8 mouse cellular contexts compared by ENCODE assay signal in the genomic region with DNA sequence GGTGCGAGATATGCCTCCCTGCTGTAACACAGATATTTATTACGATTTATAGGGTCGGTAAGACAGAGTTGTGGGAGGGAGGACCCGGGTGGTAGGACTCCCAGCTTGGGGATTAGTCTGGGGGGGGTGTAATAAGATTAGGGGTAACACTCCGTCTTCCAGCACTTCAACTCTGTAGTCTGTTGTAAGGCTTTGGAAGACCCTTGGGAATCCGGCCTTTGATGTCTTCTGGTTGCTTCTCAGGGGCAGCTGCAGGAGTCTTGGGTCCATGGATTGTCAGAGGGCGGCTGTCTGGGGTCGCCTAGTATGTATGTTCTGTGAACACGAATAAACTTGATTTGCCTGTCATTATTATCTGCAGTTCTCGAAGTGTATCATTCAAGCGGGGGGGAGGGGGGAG. TPM values are rescaled to one million over a fixed set of nuclear protein-coding genes. Genes with fewer than 3 reads are reported as not detected.
DNase-seq lines count a peak whose midpoint lies in the region; ATAC-seq and TF ChIP-seq lines count a peak whose summit lies in the region.

No protein-coding gene starts in this region.

- peak overlapping the region; percentile 92 for H3K4me2 ChIP-seq in limb, embryonic 11.5 days (ENCODE audit: low read depth, severe bottlenecking)

- H3K4me3 ChIP-seq in erythroblast, embryonic 14.5 days (replicated peaks) = peak overlapping the region; percentile 86
- peak overlapping the region; percentile 66 for H3K4me3 ChIP-seq in limb, embryonic 11.5 days (ENCODE audit: low read depth, low read length)
- H3K4me3 ChIP-seq in small intestine, adult 2 months (ENCODE audit: low read depth, low read length) = peak overlapping the region; percentile 74

- H3K9ac ChIP-seq in limb, embryonic 11.5 days (ENCODE audit: low read length) = peak overlapping the region; percentile 50

- no peak for ATAC-seq in erythroblast, adult 5-6 weeks (replicated peaks; ENCODE audit: low FRiP score, poor library complexity, severe bottlenecking)
- ATAC-seq in limb, embryonic 11.5 days (ENCODE audit: insufficient number of reproducible peaks, low FRiP score, low TSS enrichment, low read depth) = peak; percentile 0; the same call in 1 of the 2 replicates

- DNase-seq in retina, postnatal 1 day = peak; percentile 67
- no peak for DNase-seq in retina, embryonic 14.5 days (ENCODE audit: low spot score)
- no peak for DNase-seq in limb, embryonic 11.5 days (ENCODE audit: low spot score)
- DNase-seq in MN1 (ENCODE audit: low spot score) = no peak
- DNase-seq in layer of hippocampus, adult 9-10 months (ENCODE audit: low spot score) = no peak

- H3K4me1 ChIP-seq in erythroblast, embryonic 14.5 days (ENCODE audit: control insufficient read depth) = peaks cover 78% of the 10 kb centered on the region
- H3K4me1 ChIP-seq in limb, embryonic 11.5 days (ENCODE audit: control insufficient read depth, insufficient read depth, low read length) = peaks cover 7% of the 10 kb centered on the region; the same call in 1 of the 2 replicates
- H3K4me1 ChIP-seq in small intestine, adult 2 months (ENCODE audit: control insufficient read depth, insufficient read depth, insufficient read length, low read length) = peaks cover 2% of the 10 kb centered on the region; the same call in 1 of the 2 replicates

- TF ChIP-seq CTCF in small intestine, adult 2 months (IDR thresholded peaks at IDR 0.05; ENCODE audit: extremely low read depth, insufficient read length, insufficient replicate concordance, low read depth, low read length) = no peak

- H3K9me3 ChIP-seq in erythroblast, embryonic 14.5 days (ENCODE audit: control insufficient read depth, low read length) = no peaks in the 10 kb centered on the region
- no peaks in the 10 kb centered on the region for H3K9me3 ChIP-seq in limb, embryonic 11.5 days (ENCODE audit: control insufficient read depth, low read length)

- H3K27me3 ChIP-seq in erythroblast, embryonic 14.5 days (ENCODE audit: control insufficient read depth) = peaks cover 13% of the 10 kb centered on the region
- 0 out of 2 replicates have a peak, but pooled peaks cover 2% of the 10 kb centered on the region for H3K27me3 ChIP-seq in limb, embryonic 11.5 days (ENCODE audit: control insufficient read depth, insufficient read depth, low read length)
- no peaks in the 10 kb centered on the region for H3K27me3 ChIP-seq in small intestine, adult 2 months (ENCODE audit: control insufficient read depth, insufficient read depth, low read length)

- 2% methylated on average over 11 of the region's 11 CpGs for WGBS in limb, embryonic 11.5 days
- WGBS in small intestine, adult 2 months = 3% methylated on average over 11 of the region's 11 CpGs

- peaks cover 34% of the 10 kb centered on the region for H3K36me3 ChIP-seq in erythroblast, embryonic 14.5 days (ENCODE audit: control insufficient read depth)
- peaks cover 11% of the 10 kb centered on the region; the same call in 1 of the 2 replicates for H3K36me3 ChIP-seq in limb, embryonic 11.5 days (ENCODE audit: control insufficient read depth, insufficient read depth, low read length)
- peaks cover 9% of the 10 kb centered on the region; the same call in 1 of the 2 replicates for H3K36me3 ChIP-seq in small intestine, adult 2 months (ENCODE audit: control insufficient read depth, insufficient read depth, low read length)

- H3K27ac ChIP-seq in limb, embryonic 11.5 days (replicated peaks; ENCODE audit: low read depth, low read length) = no peak overlapping the region
- H3K27ac ChIP-seq in small intestine, adult 2 months (ENCODE audit: insufficient read depth, low read depth, low read length) = peak overlapping the region; percentile 72

- no peak; the same call in 1 of the 2 replicates for TF ChIP-seq POLR2A in small intestine, adult 2 months (IDR thresholded peaks at IDR 0.05; ENCODE audit: low read depth, low read length)

RNA-seq across cellular contexts. Expression of a gene that starts 0.5 kb away (rescaled TPM):
- polyA plus RNA-seq in erythroblast, embryonic 14.5 days (2012) = 8.2 and 11.6 TPM in 2 replicates
- 20.9 and 37.8 TPM in 2 replicates for total RNA-seq in erythroblast, adult 5-6 weeks (2015; ENCODE audit: low replicate concordance)
- 26.1 and 57.7 TPM in 2 replicates for total RNA-seq in erythroblast, adult 5-6 weeks (2017; ENCODE audit: low replicate concordance)
- polyA plus RNA-seq in limb, embryonic 11.5 days (2014; fragmentation: Nextera tagmentation; extraction: Ambion mirVana) = 47.1 and 47.8 TPM in 2 replicates
- polyA plus RNA-seq in small intestine, adult 2 months (2012; rRNA removed) = 33.4 and 53.2 TPM in 2 replicates

RNA-seq across cellular contexts. Expression of a gene that starts 1.1 kb away (rescaled TPM):
- 14.0 and 14.8 TPM in 2 replicates for polyA plus RNA-seq in erythroblast, embryonic 14.5 days (2012)
- total RNA-seq in erythroblast, adult 5-6 weeks (2015; ENCODE audit: low replicate concordance) = 7.5 and 11.9 TPM in 2 replicates
- total RNA-seq in erythroblast, adult 5-6 weeks (2017; ENCODE audit: low replicate concordance) = 2.1 and 8.0 TPM in 2 replicates
- polyA plus RNA-seq in limb, embryonic 11.5 days (2014; fragmentation: Nextera tagmentation; extraction: Ambion mirVana) = 2.7 and 3.1 TPM in 2 replicates
- 6.1 and 8.6 TPM in 2 replicates for polyA plus RNA-seq in small intestine, adult 2 months (2012; rRNA removed)

RNA-seq across cellular contexts. Expression of a gene that starts 15.5 kb away (rescaled TPM):
- 56.9 and 99.3 TPM in 2 replicates for polyA plus RNA-seq in erythroblast, embryonic 14.5 days (2012)
- 243 and 249 TPM in 2 replicates for total RNA-seq in erythroblast, adult 5-6 weeks (2015; ENCODE audit: low replicate concordance)
- 216 and 335 TPM in 2 replicates for total RNA-seq in erythroblast, adult 5-6 weeks (2017; ENCODE audit: low replicate concordance)
- polyA plus RNA-seq in limb, embryonic 11.5 days (2014; fragmentation: Nextera tagmentation; extraction: Ambion mirVana) = 1,416 and 1,443 TPM in 2 replicates
- 82.8 and 157 TPM in 2 replicates for polyA plus RNA-seq in small intestine, adult 2 months (2012; rRNA removed)

RNA-seq across cellular contexts. Expression of a gene that starts 18.8 kb away (rescaled TPM):
- polyA plus RNA-seq in erythroblast, embryonic 14.5 days (2012) = 0.91 and 1.1 TPM in 2 replicates
- total RNA-seq in erythroblast, adult 5-6 weeks (2015; ENCODE audit: low replicate concordance) = 20.4 and 30.9 TPM in 2 replicates
- total RNA-seq in erythroblast, adult 5-6 weeks (2017; ENCODE audit: low replicate concordance) = 12.4 and 16.4 TPM in 2 replicates
- 20.7 and 23.5 TPM in 2 replicates for polyA plus RNA-seq in limb, embryonic 11.5 days (2014; fragmentation: Nextera tagmentation; extraction: Ambion mirVana)
- 1.7 and 3.2 TPM in 2 replicates for polyA plus RNA-seq in small intestine, adult 2 months (2012; rRNA removed)

RNA-seq across cellular contexts. Expression of a gene that starts 38.6 kb away (rescaled TPM):
- 1.7 and 2.8 TPM in 2 replicates for polyA plus RNA-seq in erythroblast, embryonic 14.5 days (2012)
- total RNA-seq in erythroblast, adult 5-6 weeks (2015; ENCODE audit: low replicate concordance) = 12.9 and 15.0 TPM in 2 replicates
- total RNA-seq in erythroblast, adult 5-6 weeks (2017; ENCODE audit: low replicate concordance) = 3.2 and 20.0 TPM in 2 replicates
- 55.6 and 56.4 TPM in 2 replicates for polyA plus RNA-seq in limb, embryonic 11.5 days (2014; fragmentation: Nextera tagmentation; extraction: Ambion mirVana)
- 9.3 and 15.9 TPM in 2 replicates for polyA plus RNA-seq in small intestine, adult 2 months (2012; rRNA removed)
